Mouse (Mus musculus) retina, postnatal 1 day (tissue): ENCODE data around the gene Rnf103.

ENCODE experiments used
- DNase-seq: peaks from one replicate; pipeline ENCODE4 v3.0.0-alpha.2; 2012

The Rnf103 gene

GRCm38 (mm10) chr6:71492756-71493674 lies 679 bp upstream of the Rnf103 start:
- no peak for DNase-seq

DNA sequence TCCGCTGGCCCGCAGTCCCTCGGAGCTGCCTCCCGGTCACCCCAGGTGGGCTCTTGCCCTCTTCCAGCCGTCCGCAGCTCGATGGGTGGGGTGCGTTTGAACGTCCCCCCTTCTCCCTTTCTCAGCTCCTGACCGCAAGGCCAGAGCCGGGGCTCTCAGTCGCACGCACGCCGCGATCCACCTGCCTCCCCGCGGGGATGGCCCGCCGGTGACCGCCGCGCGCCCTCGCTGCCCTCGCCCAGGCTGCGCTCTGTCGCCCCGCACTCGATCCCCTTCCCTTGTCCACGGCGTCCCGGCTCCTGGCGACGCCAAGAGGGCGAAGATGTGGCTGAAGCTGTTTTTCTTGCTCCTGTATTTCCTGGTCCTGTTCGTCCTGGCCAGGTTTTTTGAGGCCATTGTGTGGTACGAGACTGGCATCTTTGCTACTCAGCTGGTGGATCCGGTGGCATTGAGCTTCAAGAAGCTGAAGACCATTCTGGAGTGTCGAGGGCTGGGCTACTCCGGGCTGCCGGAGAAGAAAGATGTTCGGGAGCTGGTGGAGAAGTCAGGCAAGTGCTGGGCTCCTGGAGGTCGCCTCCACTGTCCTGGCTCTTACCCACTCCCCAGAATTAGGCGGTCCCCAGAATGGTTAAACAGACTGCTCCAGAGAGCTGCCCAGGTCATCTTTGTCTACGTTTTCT lies 787 bp downstream of the Rnf103 start:
- peak; percentile 66 for DNase-seq

DNA sequence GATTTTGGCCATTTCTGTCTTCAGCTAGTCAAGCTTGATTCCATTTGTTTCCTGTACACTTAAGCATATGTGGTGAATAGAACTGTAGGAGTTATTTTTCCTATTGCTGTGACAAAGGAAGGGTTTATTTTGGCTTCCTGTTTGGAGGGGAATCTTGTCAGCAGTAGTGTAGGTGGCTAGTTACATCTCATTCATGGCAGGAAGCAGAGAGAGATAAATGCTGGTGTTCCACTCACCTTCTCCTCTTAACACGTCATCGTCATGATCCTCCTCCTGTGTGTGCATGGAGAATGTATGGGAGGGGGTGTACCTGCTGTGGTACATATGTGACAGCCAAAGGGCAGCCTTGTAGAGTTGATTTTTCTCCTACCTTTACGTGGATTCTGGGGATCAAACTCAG lies 6.9 kb downstream of the Rnf103 start:
- no peak for DNase-seq

DNA sequence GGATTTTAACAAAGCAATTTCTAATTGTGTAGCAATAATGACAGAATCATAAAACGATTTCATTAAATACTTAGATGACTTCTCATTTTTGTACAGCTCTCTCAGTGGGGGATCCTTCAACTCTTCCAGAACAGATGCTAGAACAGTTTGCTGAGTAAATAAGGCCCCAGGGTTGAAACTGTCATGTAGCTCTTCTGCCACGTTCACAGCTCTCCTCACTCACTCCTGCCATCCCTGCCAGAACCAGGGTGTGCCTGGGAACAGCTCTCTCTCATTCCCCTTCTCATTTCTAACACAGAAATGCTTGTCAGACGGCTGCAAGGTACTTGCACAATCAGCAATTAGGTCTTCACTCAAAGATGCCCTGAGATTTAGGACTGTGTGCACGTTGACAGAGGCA lies 9.3 kb downstream of the Rnf103 start:
- DNase-seq, result no peak

- DNase-seq, result no peak
These were observed 10.0 kb downstream of the Rnf103 start for GRCm38 (mm10) chr6:71503670-71504069.

DNA sequence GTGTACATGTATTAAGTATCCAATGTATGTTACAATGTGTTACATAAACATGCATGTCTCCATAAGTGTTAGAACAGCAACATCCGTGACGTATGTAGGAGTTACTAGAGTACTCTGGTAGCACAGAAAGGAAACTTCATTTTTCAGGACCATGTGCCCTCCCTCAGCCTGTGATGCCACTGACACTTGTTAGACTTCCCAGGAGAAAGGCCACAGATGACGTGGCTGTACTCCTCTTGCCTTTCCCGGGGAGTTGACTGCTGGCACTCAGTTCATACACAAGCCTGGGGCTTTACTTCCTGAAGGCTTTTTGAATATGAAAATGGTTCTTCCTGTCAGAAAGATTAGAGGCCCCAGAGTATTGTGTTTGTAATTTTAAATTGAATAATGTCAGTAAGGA lies 10.4 kb downstream of the Rnf103 start:
- DNase-seq, result no peak

GRCm38 (mm10) chr6:71505671-71506070 lies 12.0 kb downstream of the Rnf103 start:
- no peak for DNase-seq

DNA sequence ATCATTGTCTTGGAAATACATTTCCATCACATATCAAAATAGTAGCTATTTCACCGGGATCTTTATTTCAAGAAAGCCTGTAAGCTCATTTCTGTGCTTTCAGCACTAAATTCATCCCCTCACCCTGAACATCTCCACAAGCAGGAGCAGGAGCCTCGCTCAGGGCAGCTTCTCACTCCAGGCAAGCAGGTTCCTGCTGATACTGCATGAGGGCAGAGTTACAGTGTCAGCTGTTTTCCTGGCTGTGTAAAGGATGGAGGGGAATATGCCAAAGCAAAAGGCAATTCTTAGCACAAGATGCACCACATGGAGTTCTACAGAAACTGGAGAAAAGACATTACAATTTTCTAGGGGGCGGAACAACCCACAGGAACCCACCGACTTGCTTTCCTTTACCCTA lies 25.8 kb downstream of the Rnf103 start:
- DNase-seq, result no peak

GRCm38 (mm10) chr6:71525556-71525955 lies 31.9 kb downstream of the Rnf103 start:
- DNase-seq, result no peak

DNA sequence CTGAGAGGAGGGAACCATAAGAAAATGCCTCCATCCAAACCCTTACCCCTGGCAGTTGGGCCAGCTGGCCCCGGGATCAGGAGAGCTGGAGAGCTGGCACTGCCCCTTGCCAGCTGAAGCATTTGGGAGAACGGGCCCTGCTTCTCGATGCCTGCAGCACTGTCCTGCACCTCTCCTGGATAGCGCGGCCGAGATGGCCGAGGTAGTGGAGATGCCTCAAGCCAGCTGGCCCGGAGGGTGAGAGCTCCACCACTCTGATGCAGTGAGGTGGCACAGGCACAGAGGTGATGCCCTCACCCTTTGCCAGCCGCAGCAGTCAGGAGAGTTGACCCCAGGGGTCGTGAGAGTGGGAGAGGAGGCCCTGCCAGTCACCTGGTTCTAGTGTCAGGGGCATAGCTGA lies 33.4 kb downstream of the Rnf103 start:
- no peak for DNase-seq

DNA sequence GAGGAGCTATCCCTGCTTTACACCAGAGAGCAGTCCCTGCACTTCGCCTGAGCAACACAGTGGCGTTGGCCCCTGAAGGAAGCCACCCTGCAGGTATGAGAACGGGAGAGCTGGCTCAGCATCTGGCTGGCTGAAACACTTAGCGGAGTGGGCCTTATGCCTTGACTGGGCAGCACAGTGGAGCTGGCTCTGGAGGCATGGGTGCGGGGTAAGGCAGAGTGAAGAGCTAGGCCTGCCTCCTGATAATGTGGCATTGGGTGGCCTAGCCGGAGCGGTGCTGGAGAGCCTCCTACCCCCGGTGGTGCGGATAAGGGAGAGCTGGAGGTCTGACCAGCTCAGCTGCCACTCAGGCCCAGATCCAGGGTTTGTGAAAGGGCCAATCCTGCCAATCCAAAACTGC lies 34.1 kb downstream of the Rnf103 start:
- DNase-seq, result no peak

DNA sequence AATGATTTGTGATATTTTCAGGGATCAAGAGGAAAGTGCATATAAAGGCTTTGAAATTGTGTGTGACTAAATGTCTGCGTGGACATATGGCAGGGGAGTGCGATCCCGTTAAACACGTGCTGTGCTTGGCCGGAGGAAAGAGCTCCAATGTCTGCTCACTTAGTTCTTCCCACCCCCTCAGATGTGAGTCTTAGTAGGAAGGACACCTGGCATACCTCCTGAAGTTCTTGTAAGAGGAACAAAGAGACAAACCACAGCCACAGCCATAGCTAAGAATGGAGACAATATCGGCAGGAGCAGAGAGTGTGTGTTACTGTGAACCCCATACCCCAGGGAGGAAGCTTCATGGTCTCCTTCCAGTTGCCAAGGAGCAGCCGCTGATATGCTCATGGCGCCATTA lies 36.5 kb downstream of the Rnf103 start:
- no peak for DNase-seq

DNA sequence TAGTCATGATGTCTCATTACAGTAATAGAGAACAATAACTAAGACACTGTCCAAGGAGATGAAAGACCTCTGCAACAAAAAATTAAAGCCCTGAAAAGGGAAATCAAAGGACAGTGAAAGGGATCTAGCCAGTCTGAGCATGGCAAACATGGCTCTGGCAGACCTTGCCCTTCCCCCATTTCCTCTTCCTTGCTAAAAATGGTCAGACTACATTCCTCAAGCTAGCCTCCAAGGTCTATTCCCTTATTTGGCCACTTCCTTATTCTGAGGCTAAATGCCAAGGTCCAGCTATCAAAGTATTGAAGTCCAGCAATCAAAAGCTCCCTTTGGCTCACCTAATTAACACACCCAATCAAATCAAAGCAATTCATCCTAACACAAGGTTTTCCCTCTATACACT lies 43.6 kb downstream of the Rnf103 start:
- DNase-seq, result no peak

DNA sequence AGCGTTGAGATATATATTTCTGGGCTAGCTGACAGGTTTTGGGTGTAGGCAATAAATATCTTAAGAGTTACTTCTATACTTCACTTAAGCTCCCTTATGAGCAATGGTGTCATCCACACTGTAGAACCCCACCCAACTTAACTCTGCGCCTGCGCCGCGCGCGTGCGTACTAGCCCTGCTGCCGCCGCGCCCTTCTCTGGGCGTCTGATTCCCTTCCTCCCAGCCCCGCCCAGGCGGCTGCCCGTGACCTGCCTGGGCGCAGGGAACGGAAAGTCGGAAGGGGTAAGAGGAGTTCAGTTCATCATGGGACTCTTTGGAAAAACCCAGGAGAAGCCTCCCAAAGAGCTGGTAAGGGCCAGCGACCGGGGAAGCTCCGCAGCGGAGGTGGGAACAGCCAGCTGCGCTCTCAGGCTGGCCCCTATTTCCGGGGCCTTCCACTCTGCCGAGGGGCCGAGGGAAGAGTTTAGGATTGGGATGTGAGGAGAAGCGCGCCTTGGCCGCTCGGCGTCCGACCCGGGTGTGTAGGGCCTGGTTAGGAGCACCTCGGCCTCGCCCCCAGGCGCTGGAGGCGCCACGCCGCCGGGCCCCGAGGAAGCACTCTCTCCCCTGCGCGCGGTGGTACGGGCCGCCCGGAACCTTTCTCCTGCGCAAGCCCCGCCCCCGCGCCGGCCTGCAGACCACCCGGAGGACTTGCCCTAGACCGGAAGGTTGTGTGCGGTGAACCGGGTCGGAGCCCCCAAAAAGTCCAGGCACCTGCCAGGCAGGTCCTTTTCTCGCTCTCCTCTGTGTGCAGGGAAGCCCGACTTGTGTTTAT lies 50.2 kb downstream of the Rnf103 start, which contains the start of gene Chmp3:
Gene Chmp3 (plus strand): TSS at position 112 of the 814 bp plus-strand sequence.
- DNase-seq, result peak; percentile 95

DNA sequence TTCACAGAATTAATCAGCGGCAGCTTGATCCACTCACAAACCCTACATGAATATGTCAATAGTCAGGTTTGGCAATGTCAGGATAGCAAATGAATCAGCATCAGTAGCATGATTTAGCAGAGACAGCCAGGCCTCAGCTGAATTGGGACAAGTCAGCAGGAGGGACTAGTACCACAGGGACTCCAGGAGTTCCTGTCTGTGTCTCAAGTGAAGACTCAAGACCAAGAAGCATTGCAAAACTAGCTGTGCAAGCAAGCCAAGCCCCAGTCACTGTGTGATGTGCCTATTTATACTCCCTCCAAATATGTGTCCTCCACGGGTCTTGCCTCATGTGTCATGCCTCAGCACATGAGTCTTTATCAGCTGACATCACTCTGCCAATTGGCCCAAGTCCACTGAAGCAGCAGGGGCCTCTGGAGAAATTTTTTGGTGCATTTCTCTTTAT lies 61.8 kb downstream of the Rnf103 start:
- DNase-seq, result no peak

DNA sequence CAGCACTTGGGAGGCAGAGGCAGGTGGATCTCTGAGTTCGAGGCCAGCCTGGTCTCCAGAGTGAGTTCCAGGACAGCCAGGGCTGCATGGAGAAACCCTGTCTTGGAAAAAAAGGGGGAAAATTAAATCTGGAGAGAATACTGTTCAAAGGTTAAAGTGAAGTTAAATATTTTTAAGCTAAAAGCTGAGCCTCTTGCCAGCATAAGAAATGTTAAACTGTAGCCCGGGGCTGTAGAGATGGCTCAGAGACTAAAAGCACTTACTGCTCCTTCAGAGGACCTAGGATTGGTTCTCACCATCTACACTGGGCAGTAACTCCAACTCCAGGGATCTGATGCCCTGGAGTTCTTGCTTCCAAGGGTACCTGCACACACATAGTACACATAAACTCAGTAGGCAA lies 63.1 kb downstream of the Rnf103 start:
- no peak for DNase-seq
